Mouse (Mus musculus) hindlimb bud, embryonic 11.5 days (tissue): ENCODE data around the gene A230050P20Rik.
"Not testable (repeated sequence)": the region's sequence is repeated elsewhere in the genome, so short reads cannot be mapped to it uniquely, and the experiment has no call there.

Source experiments
- DNase-seq: peaks from one replicate; pipeline ENCODE4 v3.0.0-alpha.2; 2012; ENCODE audit warnings: low read depth, low spot score; ENCODE audit errors: extremely low spot score

Gene A230050P20Rik

DNA sequence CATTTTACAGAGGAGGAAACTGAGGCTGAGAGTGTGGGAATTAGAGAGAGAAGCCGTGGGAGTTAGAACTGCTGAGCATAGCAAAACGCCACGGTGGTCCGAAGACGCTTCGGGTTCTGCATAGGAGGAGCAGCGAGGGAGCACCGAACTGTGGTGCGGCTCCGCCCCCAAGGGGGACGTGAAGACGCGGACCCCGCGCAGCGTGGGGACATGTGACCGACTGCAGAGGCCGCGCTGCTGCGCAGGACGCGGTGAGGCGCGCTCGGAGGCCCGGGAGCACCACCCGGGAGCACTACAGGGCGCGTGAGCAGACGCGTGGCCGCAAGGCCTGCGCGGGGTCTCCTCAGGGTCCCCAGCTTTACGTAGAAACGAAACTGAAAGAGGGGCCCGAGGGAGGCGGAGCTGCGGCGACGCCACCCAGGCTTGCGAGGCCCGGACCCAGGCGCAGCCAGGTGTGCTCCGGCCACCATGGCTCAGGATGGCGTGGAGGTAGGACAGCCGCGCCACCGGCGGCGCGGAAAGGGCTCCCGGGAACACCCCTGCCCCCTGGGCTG lies at the start of gene A230050P20Rik:
Gene A230050P20Rik, plus strand, starts transcription at position 195 of the 554 bp plus-strand sequence.
- no peak for DNase-seq

- no peak for DNase-seq
Observed at GRCm38 (mm10) chr9:20820001-20820400, 48.4 kb upstream of the A230050P20Rik start.

DNA sequence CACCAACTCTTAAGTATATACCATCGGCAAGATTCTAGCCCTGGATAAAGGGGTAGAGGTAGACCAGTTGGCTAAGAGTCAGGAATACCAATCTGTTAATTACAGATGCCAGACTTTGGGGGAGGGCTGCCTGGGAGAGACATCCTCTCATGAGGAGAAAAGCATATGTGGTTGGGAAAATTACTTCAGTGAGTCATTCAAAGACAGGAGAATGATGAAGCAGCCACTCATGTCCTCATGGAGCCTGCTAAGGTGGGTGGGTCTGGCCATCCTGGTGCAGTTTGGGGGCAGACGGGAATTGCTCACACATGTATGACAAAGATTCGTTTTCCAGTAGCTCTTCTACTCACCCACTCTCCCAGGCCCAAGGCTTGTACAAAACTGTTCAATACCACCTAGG lies 45.6 kb upstream of the A230050P20Rik start:
- no peak for DNase-seq

DNA sequence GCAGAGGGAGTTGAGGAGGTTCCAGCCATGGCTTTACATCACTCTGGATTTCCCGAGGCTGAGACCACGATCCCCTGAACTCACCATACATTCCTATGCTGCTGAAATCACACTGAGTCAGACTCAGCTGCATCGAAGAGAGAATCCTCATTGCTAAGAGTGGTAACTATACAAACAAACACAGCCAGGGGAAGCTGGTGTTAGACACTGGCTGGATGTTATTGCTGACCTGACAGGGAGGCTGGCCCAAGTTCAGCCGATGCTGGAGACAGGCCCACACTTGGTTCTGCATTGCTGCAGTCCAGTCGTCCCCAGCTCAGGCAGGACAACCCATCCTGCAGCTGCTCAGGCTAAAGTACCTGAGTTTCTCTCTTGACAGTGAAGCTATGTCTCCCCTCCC lies 42.7 kb upstream of the A230050P20Rik start:
- DNase-seq = no peak

DNA sequence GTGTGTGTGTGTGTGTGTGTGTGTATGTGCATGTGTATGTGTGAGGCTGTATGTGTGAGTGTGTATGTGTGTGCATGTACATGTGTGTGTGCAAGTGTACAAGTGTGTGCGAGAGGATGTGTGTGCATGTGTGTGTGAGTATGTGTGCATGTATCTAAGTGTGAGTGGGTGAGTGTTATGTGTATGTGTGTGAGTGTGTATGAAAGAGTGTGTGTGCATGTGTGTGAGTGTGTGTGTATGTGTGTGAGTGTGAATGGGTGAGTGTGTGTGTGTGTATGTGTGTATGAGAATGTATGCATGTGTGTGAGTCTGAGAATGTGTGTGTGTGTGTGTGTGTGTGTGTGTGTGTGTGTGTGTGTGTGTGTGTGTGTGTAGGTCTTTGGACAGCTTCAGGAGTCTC lies 40.3 kb upstream of the A230050P20Rik start:
- DNase-seq = no peak

DNA sequence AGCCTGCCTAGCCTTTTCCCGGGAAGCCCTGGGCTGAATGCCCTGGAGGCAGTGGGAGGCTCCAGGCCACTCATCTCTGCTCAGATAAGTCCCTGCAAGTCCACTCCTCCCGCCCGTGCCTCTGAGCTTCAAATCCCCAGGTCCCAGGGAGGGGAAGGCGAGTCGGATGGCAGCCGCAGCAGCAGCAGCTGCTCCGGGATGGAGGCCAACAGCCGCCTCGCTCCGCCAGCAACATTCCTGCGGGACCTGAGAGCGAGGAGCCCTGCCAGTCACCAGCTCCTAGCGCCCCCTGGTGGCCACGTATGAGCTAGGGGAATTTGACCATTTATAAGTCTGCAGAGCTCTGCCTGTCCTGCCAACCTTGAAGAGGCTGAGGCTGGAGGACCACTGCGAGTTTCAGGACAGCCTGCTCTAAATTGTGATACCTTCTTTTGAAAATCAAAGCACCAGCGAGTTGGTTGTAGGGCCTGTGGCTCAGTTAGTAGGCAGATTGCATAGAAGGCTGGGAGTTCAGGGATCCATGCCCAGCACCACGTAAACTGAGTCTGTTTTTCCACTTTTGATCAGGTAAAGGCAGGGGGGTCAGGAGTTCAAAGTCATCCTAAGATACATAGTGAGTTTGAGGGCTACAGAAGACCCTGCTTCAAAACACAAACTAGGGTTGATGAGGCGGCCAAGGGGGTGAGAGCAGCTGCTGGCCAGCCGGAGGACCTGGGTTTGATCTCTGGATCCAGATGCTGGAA lies 37.4 kb upstream of the A230050P20Rik start:
- peak; percentile 73 for DNase-seq

DNA sequence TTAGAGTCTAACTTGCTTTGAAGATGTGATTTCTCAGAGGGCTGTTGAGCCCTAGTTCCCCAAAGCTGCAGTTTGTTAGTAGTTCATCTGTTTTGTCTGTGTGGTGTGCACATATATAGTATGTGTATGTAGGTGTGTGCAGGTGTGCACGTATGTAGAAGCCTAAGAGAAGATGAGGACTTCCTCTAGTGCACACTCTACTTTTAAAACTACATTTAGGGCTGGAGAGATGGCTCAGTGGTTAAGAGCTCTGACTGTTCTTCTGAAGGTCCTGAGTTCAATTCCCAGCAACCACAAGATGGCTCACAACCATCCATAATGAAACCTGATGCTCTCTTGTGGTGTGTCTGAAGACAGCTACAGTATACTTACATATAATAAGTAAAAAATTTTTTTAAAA lies 33.6 kb upstream of the A230050P20Rik start:
- no peak for DNase-seq

DNA sequence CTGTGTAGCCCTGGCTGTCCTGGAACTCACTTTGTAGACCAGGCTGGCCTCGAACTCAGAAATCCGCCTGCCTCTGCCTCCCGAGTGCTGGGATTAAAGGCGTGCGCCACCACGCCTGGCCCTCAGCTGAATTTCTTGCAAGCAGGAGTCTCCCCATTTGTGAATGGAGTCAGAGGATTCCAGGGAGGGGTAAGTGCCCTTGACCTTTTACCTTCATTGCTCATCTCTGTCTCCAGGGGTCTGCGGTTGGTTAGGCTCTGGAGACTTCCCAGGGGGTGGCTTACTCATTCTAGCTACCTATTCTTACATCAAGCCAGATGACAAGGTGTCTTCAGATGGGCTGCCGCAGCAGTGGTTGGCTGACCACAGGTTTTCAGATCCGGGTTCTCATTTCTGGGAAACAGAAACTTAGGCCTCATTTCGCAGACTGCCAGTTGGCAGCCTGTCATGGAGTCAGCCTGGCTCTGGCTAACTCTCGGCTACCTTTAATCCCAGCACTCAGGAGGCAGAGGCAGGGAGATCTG lies 32.9 kb upstream of the A230050P20Rik start:
- not testable (repeated sequence) for DNase-seq

GRCm38 (mm10) chr9:20837184-20837947 lies 31.1 kb upstream of the A230050P20Rik start:
- DNase-seq = no peak

- no peak for DNase-seq
Observed at GRCm38 (mm10) chr9:20838931-20839330, 29.5 kb upstream of the A230050P20Rik start.

DNA sequence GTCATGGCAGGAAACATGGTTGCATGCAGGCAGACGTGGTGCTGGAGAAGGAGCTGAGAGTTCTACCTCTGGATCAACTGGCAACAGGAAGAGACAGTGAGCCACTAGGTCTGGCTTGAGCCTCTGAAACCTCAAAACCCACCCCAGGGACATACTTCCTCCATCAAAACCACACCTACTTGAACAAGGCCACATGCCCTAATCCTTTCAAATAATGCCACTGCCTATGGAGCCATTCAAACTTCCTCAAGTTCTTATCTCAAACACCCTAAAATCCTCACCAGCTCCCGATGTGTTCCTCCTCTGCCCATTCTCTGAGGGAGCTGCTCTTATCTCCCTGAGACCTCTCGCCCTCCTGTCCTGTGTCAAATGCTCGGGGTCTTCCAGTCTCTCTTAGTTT lies 26.2 kb upstream of the A230050P20Rik start:
- DNase-seq = no peak

DNA sequence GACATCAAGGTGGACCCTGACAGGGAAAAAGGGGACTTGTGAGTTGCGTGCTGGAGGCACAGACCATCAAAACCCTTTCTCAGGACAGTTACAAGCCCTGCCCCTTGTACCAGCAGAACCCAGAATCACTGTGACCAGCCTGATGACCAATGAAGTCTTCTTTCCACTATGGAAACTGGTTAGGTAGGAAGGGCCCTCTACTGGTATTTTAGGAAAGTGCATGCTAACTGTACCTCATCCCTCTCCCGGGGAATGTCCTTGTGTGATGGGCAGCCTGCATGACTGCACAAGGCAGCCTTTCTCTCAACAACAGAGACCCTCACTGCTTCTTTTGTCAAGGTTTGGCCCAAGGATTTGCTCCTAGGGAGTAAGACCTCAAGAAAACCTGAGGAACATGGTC lies 25.8 kb upstream of the A230050P20Rik start:
- DNase-seq = no peak

DNA sequence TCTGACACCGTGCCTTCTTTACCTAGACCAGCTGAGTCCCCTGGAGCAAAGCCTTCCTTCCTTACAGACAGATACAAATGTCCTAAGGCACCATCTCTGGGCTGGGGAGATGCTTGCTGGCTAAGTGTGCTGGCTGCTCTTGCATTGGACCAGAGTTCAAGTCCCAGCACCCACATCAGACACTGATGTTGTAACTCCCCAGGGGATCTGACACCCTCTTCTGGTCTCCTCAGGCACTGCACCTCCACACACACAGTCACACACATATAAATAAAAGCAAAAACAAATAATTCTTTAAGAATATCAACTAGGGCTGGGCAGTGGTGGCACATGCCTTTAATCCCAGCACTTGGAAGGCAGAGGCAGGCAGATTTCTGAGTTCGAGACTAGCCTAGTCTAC lies 18.3 kb upstream of the A230050P20Rik start:
- no peak for DNase-seq

GRCm38 (mm10) chr9:20857131-20857530 lies 11.3 kb upstream of the A230050P20Rik start:
- peak; percentile 86 for DNase-seq

GRCm38 (mm10) chr9:20859926-20860325 lies 8.5 kb upstream of the A230050P20Rik start:
- no peak for DNase-seq

- no peak for DNase-seq
Observed at GRCm38 (mm10) chr9:20861821-20862220, 6.6 kb upstream of the A230050P20Rik start.

DNA sequence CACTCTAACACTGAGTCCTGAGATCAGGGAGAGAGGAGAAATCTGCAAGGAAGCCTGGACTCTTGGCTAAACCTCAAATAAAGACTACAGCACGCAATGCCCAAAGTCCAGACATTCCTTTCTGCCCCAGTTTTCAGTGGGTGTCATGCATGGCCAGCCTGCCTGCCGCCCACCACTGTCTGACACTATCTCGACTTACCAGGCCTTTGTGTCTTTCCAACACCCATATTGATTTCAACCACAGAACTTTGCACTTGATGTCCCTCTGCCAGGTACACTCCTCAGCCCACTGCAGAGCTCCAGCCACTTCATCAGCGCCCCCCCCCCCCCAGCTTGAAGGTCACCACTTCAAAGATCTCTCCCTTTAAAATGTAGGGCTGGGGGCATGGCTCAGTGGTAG lies 6.2 kb upstream of the A230050P20Rik start:
- no peak for DNase-seq

- no peak for DNase-seq
Observed at GRCm38 (mm10) chr9:20866879-20867278, 1.6 kb upstream of the A230050P20Rik start.

DNA sequence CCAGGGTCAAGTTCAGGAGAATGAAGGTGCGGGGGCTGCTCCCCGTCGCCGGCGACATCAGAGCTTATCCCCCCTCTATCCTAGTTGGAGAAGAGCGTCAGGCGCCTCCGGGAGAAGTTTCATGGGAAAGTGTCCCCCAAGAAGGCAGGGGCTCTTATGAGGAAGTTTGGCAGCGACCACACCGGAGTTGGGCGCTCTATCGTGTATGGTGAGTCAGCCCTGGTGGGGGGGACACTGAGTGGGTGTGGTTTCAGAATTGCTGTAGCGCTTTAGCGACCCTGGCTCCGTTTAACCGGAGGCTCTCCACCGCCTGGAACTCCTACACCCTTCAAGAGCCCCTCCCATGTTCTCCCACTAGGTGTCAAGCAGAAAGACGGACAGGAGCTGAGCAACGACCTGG lies 804 bp downstream of the A230050P20Rik start:
- no peak for DNase-seq

GRCm38 (mm10) chr9:20870211-20871173 lies 2.0 kb downstream of the A230050P20Rik start:
- DNase-seq = no peak

GRCm38 (mm10) chr9:20872991-20873390 lies 4.5 kb downstream of the A230050P20Rik start:
- no peak for DNase-seq
